Mouse (Mus musculus) MEL (cell line): ENCODE results near the gene Ddit4.

Source experiments
- CHD1 ChIP-seq: IDR thresholded peaks from 2 replicates; pipeline ENCODE4 v1.6.1; 2012; ENCODE audit warnings: low read depth, mild to moderate bottlenecking, inconsistent platforms, low read length, improper control_type of control experiment
- CHD2 ChIP-seq: IDR thresholded peaks from 2 replicates; pipeline ENCODE4 v1.6.1; 2011; ENCODE audit warnings: low read length, improper control_type of control experiment
- CTCF ChIP-seq, 3 experiments: IDR thresholded peaks in 2 of 3; conservative IDR thresholded peaks in 1 of 3; 2 replicates each; pipeline ENCODE4 v1.5.1; 2011 to 2012; ENCODE audit warnings: low read length in 3 of 3, low read depth in 2 of 3, mild to moderate bottlenecking in 2 of 3, improper control_type of control experiment in 1 of 3, inconsistent platforms in 1 of 3, mixed read lengths in 1 of 3, moderate library complexity in 1 of 3; ENCODE audit not compliant: control insufficient read depth in 1 of 3, insufficient read depth in 1 of 3, poor library complexity in 1 of 3, severe bottlenecking in 1 of 3
- JUND ChIP-seq: IDR thresholded peaks from 2 replicates; pipeline ENCODE4 v1.6.1; 2011; ENCODE audit warnings: low read depth, mild to moderate bottlenecking, improper control_type of control experiment, low read length
- MAX ChIP-seq: IDR thresholded peaks from 2 replicates; pipeline ENCODE4 v1.6.1; 2011; ENCODE audit warnings: low read length, improper control_type of control experiment
- MAZ ChIP-seq: IDR thresholded peaks from 2 replicates; pipeline ENCODE4 v1.6.1; 2012; ENCODE audit warnings: low read depth, mild to moderate bottlenecking, inconsistent platforms, low read length, improper control_type of control experiment
- MEF2A ChIP-seq: IDR thresholded peaks from 2 replicates; pipeline ENCODE4 v1.6.1; 2014; ENCODE audit warnings: low read depth, mild to moderate bottlenecking, inconsistent platforms, low read length, improper control_type of control experiment; ENCODE audit not compliant: poor library complexity, insufficient replicate concordance, severe bottlenecking; ENCODE audit errors: extremely low read depth
- NRF1 ChIP-seq: IDR thresholded peaks from 2 replicates; pipeline ENCODE4 v1.6.1; 2014; ENCODE audit warnings: low read depth, mild to moderate bottlenecking, inconsistent platforms, low read length, improper control_type of control experiment, moderate library complexity; ENCODE audit not compliant: poor library complexity, insufficient read depth, severe bottlenecking
- POLR2A ChIP-seq, 2 experiments: IDR thresholded peaks; 2 replicates each; pipeline ENCODE4 v1.6.1; 2011 to 2012; ENCODE audit warnings: low read length in 2 of 2, mild to moderate bottlenecking in 2 of 2, control low read depth in 1 of 2, improper control_type of control experiment in 1 of 2, low read depth in 1 of 2, moderate library complexity in 1 of 2; ENCODE audit not compliant: control insufficient read depth in 1 of 2, insufficient read depth in 1 of 2, poor library complexity in 1 of 2
- SIN3A ChIP-seq: IDR thresholded peaks from 2 replicates; pipeline ENCODE4 v1.6.1; 2012; ENCODE audit warnings: low read length, improper control_type of control experiment, inconsistent platforms
- TAL1 ChIP-seq: IDR thresholded peaks from 2 replicates; pipeline ENCODE4 v1.6.1; 2012; ENCODE audit warnings: mild to moderate bottlenecking, inconsistent platforms, low read length, moderate library complexity, mixed read lengths
- TCF12 ChIP-seq: IDR thresholded peaks from 2 replicates; pipeline ENCODE4 v1.6.1; 2014; ENCODE audit warnings: low read depth, mild to moderate bottlenecking, inconsistent platforms, low read length, improper control_type of control experiment, moderate library complexity
- UBTF ChIP-seq: IDR thresholded peaks from 2 replicates; pipeline ENCODE4 v1.6.1; 2012; ENCODE audit warnings: low read depth, mild to moderate bottlenecking, inconsistent platforms, low read length, improper control_type of control experiment, moderate library complexity, borderline replicate concordance; ENCODE audit not compliant: insufficient read depth
- ZKSCAN1 ChIP-seq: IDR thresholded peaks from 2 replicates; pipeline ENCODE4 v1.6.1; 2012; ENCODE audit warnings: low read depth, mild to moderate bottlenecking, inconsistent platforms, low read length, improper control_type of control experiment, moderate library complexity

DNA sequence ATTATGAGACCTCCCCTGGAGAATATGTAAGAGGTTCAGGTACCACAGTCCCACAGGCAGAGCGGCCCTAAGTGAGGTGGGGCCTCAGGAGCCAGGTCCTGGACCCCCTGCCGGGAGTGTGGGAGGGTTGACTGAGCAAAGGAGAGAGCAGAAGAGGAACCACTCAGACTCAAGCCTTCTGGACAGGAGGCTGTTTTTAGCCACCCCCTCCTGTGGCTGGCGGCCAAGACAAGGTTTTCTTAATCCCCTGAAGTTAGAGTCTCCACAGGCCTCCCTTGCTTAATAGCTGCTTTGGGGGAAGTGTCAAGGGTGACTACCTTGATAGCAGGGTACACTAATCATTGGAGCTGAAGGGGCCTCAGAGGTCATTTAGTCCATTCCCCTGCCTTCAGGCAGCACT is 27.3 kb downstream of the Ddit4 start:
- peak; percentile 58; the same call in 1 of the 2 replicates for TF ChIP-seq MAZ
- TF ChIP-seq JUND = no peak
- no peak for TF ChIP-seq ZKSCAN1
- no peak for TF ChIP-seq POLR2A (IDR thresholded peaks at IDR 0.05; ENCODE audit: control insufficient read depth in 1 of 2, insufficient read depth in 1 of 2, low read depth in 1 of 2, low read length in 2 of 2, poor library complexity in 1 of 2)
- TF ChIP-seq CTCF (IDR thresholded peaks at IDR 0.05 in 2 of 3, conservative IDR thresholded peaks at IDR 0.05 in 1 of 3; ENCODE audit: control insufficient read depth in 1 of 3, insufficient read depth in 1 of 3, low read depth in 2 of 3, low read length in 3 of 3, poor library complexity in 1 of 3, severe bottlenecking in 1 of 3) = no peak
- no peak for TF ChIP-seq TAL1
- TF ChIP-seq SIN3A = no peak
- no peak for TF ChIP-seq UBTF
- peak; percentile 15; the same call in 1 of the 2 replicates for TF ChIP-seq MAX
- TF ChIP-seq TCF12 = no peak
- TF ChIP-seq MEF2A = no peak
- no peak for TF ChIP-seq CHD1
- TF ChIP-seq CHD2 = no peak
- TF ChIP-seq NRF1 = no peak
